8 mouse cellular contexts compared by ENCODE assay signal in the genomic region with DNA sequence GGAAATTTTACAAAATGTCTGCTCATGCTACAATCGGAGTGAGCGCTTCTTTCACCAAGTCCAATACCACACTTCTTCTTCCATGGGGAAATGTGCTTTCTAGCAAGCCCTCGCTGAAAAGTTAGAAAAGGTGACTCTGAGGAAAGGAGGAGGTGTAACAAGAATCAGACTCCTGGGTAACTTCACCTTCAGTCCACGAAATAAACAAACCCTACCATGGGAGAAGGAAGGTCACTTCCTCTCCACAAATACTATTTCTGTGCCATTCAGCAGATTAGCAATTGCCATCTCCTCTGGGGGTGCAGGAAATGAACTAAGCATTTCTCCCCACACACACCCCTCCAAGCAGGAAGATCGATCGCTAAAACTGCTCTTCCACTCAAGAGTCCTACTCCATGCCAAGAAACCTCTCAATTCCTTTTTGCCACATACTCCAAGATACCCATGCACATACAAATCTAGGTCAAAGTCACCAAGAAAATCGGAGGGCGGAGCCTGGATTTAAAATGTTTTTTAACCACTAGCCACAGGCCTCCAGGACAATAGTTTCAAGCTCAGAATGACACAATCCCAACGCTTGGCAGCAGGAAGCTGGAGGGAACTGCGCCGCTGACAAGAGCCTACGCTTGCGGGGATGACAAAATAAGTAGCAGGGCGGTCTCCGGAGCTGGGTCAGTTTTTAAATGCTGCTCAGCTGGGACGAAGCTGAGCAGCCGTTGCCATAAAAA. TPM values are rescaled to one million over a fixed set of nuclear protein-coding genes. Genes with fewer than 3 reads are reported as not detected.
DNase-seq lines count a peak whose midpoint lies in the region; ATAC-seq and TF ChIP-seq lines count a peak whose summit lies in the region.

No protein-coding gene starts in this region.

- peak; percentile 33 for DNase-seq in CD4-positive, CD25-positive, alpha-beta regulatory T cell, adult 2 months (ENCODE audit: low read depth, low spot score)
- no peak for DNase-seq in ES-E14 (ENCODE audit: low read depth, low spot score)
- peak; percentile 17 for DNase-seq in embryonic facial prominence, embryonic 14.5 days (ENCODE audit: low spot score)
- peak; percentile 19 for DNase-seq in lung, postnatal 14 days
- no peak for DNase-seq in frontal cortex, adult 2 months (ENCODE audit: extremely low spot score in 1 of 2, low spot score in 1 of 2)

- in situ Hi-C loops in ES-E14 (cut with MboI; ENCODE audit: low sequenced_read_pairs in 2 of 2, unreplicated experiment in 2 of 2) = loop anchor here in 1 of 2 experiments (25.0 kb wide), 1 partner anchor 714 kb away; the partner anchor contains the start of genes Ddb1 and Tkfc

- no peak for ATAC-seq in CD4-positive, CD25-positive, alpha-beta regulatory T cell, adult 4 months
- ATAC-seq in embryonic facial prominence, embryonic 14.5 days (ENCODE audit: low read depth) = no peak
- ATAC-seq in hindbrain, embryonic 16.5 days = no peak
- ATAC-seq in stomach, embryonic 16.5 days (ENCODE audit: insufficient read depth, low FRiP score) = no peak

- no peaks in the 10 kb centered on the region for H3K9me3 ChIP-seq in ES-E14 (ENCODE audit: control insufficient read depth, insufficient read depth, low read depth, low read length)
- H3K9me3 ChIP-seq in embryonic facial prominence, embryonic 14.5 days (ENCODE audit: control insufficient read depth, low read length) = no peaks in the 10 kb centered on the region
- no peaks in the 10 kb centered on the region for H3K9me3 ChIP-seq in hindbrain, embryonic 16.5 days (ENCODE audit: control insufficient read depth, low read length)
- no peaks in the 10 kb centered on the region for H3K9me3 ChIP-seq in stomach, embryonic 16.5 days (replicated peaks; ENCODE audit: control insufficient read depth, low read length)

- H3K4me1 ChIP-seq in ES-E14 (ENCODE audit: control insufficient read depth in 2 of 2, insufficient read depth in 2 of 2, low read length in 2 of 2, poor library complexity in 1 of 2) = peaks cover 10 to 14% of the 10 kb centered on the region in 2 experiments; a peak in 2 of 4 replicates
- peaks cover 16% of the 10 kb centered on the region for H3K4me1 ChIP-seq in embryonic facial prominence, embryonic 14.5 days (ENCODE audit: control insufficient read depth, insufficient read depth, low read length)
- H3K4me1 ChIP-seq in hindbrain, embryonic 16.5 days (ENCODE audit: control insufficient read depth, insufficient read depth, low read depth, low read length) = peaks cover 18% of the 10 kb centered on the region
- H3K4me1 ChIP-seq in stomach, embryonic 16.5 days (ENCODE audit: control insufficient read depth, insufficient read depth, low read length) = peaks cover 21% of the 10 kb centered on the region

- peak overlapping the region; percentile 87 to 94 for H3K4me3 ChIP-seq in ES-E14 (ENCODE audit: insufficient read depth in 1 of 2, low read depth in 1 of 2, low read length in 2 of 2, poor library complexity in 1 of 2, severe bottlenecking in 1 of 2)
- peak overlapping the region; percentile 82 for H3K4me3 ChIP-seq in embryonic facial prominence, embryonic 14.5 days (ENCODE audit: low read depth, low read length)
- peak overlapping the region; percentile 93 for H3K4me3 ChIP-seq in hindbrain, embryonic 16.5 days (ENCODE audit: low read length)
- H3K4me3 ChIP-seq in stomach, embryonic 16.5 days (replicated peaks; ENCODE audit: low read length) = peak overlapping the region; percentile 79

- peak overlapping the region; percentile 95 for H3K9ac ChIP-seq in ES-E14 (ENCODE audit: insufficient read depth, low read depth, low read length, poor library complexity, severe bottlenecking)
- H3K9ac ChIP-seq in embryonic facial prominence, embryonic 14.5 days (ENCODE audit: low read depth, low read length) = peak overlapping the region; percentile 79
- peak overlapping the region; percentile 77 for H3K9ac ChIP-seq in hindbrain, embryonic 16.5 days (ENCODE audit: low read depth, low read length)
- H3K9ac ChIP-seq in stomach, embryonic 16.5 days (ENCODE audit: low read length) = peak overlapping the region; percentile 84

- peak overlapping the region; percentile 67 for H3K4me2 ChIP-seq in embryonic facial prominence, embryonic 14.5 days (ENCODE audit: low read depth, low read length)
- peak overlapping the region; percentile 94 for H3K4me2 ChIP-seq in hindbrain, embryonic 16.5 days (ENCODE audit: low read length)
- H3K4me2 ChIP-seq in stomach, embryonic 16.5 days (ENCODE audit: low read depth, low read length) = peak overlapping the region; percentile 53

- H3K27me3 ChIP-seq in embryonic facial prominence, embryonic 14.5 days (replicated peaks; ENCODE audit: control insufficient read depth, insufficient read depth, low read length) = no peaks in the 10 kb centered on the region
- H3K27me3 ChIP-seq in hindbrain, embryonic 16.5 days (replicated peaks; ENCODE audit: control insufficient read depth, insufficient read depth, low read length) = no peaks in the 10 kb centered on the region
- H3K27me3 ChIP-seq in stomach, embryonic 16.5 days (ENCODE audit: control insufficient read depth, insufficient read depth, low read length) = no peaks in the 10 kb centered on the region

- H3K27ac ChIP-seq in ES-E14 (ENCODE audit: insufficient read depth, low read depth, low read length, poor library complexity, severe bottlenecking) = peak overlapping the region; percentile 83
- peak overlapping the region; percentile 77 for H3K27ac ChIP-seq in embryonic facial prominence, embryonic 14.5 days (replicated peaks; ENCODE audit: low read depth, low read length)
- peak overlapping the region; percentile 63; the same call in 1 of the 2 replicates for H3K27ac ChIP-seq in hindbrain, embryonic 16.5 days (ENCODE audit: low read depth, low read length)
- H3K27ac ChIP-seq in stomach, embryonic 16.5 days (ENCODE audit: low read length) = peak overlapping the region; percentile 83

- peaks cover 28% of the 10 kb centered on the region for H3K36me3 ChIP-seq in ES-E14 (ENCODE audit: control insufficient read depth, insufficient read depth, low read length, poor library complexity, severe bottlenecking)
- H3K36me3 ChIP-seq in embryonic facial prominence, embryonic 14.5 days (ENCODE audit: control insufficient read depth, insufficient read depth, low read length) = peaks cover 17% of the 10 kb centered on the region
- H3K36me3 ChIP-seq in hindbrain, embryonic 16.5 days (ENCODE audit: control insufficient read depth, insufficient read depth, low read length) = peaks cover 7% of the 10 kb centered on the region
- H3K36me3 ChIP-seq in stomach, embryonic 16.5 days (ENCODE audit: control insufficient read depth, insufficient read depth, low read length) = peaks cover 7% of the 10 kb centered on the region; the same call in 1 of the 2 replicates

- WGBS in embryonic facial prominence, embryonic 14.5 days = 10% methylated on average over 17 of the region's 17 CpGs
- WGBS in hindbrain, embryonic 16.5 days = 12% methylated on average over 17 of the region's 17 CpGs
- 7% methylated on average over 17 of the region's 17 CpGs for WGBS in stomach, embryonic 16.5 days

TF ChIP-seq in ES-E14, 5 proteins besides CTCF, POLR2A, EP300 and RAD21:
- TF ChIP-seq MAFK (IDR thresholded peaks at IDR 0.05; ENCODE audit: insufficient read depth, low read depth, low read length) (no peak), ZC3H11A (IDR thresholded peaks at IDR 0.05; ENCODE audit: borderline replicate concordance, low read depth, low read length) (no peak), ZNF384 (IDR thresholded peaks at IDR 0.05; ENCODE audit: low read depth, low read length) (no peak), HCFC1 (IDR thresholded peaks at IDR 0.05; ENCODE audit: borderline replicate concordance, insufficient read depth, low read length) (no peak), CHD2 (IDR thresholded peaks at IDR 0.05; ENCODE audit: low read depth, low read length) (no peak)

RNA-seq across cellular contexts. Expression of gene Incenp, which starts 0.8 kb away (rescaled TPM):
- 10 to 100 TPM; 12.8 to 17.5 TPM for polyA plus RNA-seq in CD4-positive, CD25-positive, alpha-beta regulatory T cell, adult 4 months (2017; shearing (Covaris generic))
- total RNA-seq in ES-E14 (2012; rRNA removed) = 107 and 140 TPM in 2 replicates
- 65.5 and 72.3 TPM in 2 replicates for polyA plus RNA-seq in embryonic facial prominence, embryonic 14.5 days (2014; fragmentation: Nextera tagmentation; extraction: Ambion mirVana)
- 26.0 and 30.4 TPM in 2 replicates for polyA plus RNA-seq in hindbrain, embryonic 16.5 days (2015; fragmentation: Nextera tagmentation; extraction: Ambion mirVana)
- 61.4 and 73.6 TPM in 2 replicates for polyA plus RNA-seq in stomach, embryonic 16.5 days (2015; fragmentation: Nextera tagmentation; extraction: Ambion mirVana)
- polyA plus RNA-seq in frontal cortex, adult 2 months (2012; rRNA removed) = 23.8 and 27.2 TPM in 2 replicates

RNA-seq across cellular contexts. Expression of gene Scgb2a2, which starts 51.1 kb away (rescaled TPM):
- polyA plus RNA-seq in CD4-positive, CD25-positive, alpha-beta regulatory T cell, adult 4 months (2017; shearing (Covaris generic)) = not detected
- total RNA-seq in ES-E14 (2012; rRNA removed) = not detected in 2 replicates
- polyA plus RNA-seq in embryonic facial prominence, embryonic 14.5 days (2014; fragmentation: Nextera tagmentation; extraction: Ambion mirVana) = not detected in 2 replicates
- polyA plus RNA-seq in hindbrain, embryonic 16.5 days (2015; fragmentation: Nextera tagmentation; extraction: Ambion mirVana) = not detected in 2 replicates
- polyA plus RNA-seq in stomach, embryonic 16.5 days (2015; fragmentation: Nextera tagmentation; extraction: Ambion mirVana) = not detected in 2 replicates
- not detected in 2 replicates for polyA plus RNA-seq in frontal cortex, adult 2 months (2012; rRNA removed)

Comparison
In these comparisons a context has a peak if more than half of its experiments do, and no peak if none do; other contexts are left out.
1. DNase-seq: peak in CD4-positive, CD25-positive, alpha-beta regulatory T cell, adult 2 months (single experiment), embryonic facial prominence, embryonic 14.5 days (single experiment) and lung, postnatal 14 days (single experiment); none in ES-E14 (single experiment) and frontal cortex, adult 2 months (0 of 2).
2. Peak in every context shown above with its lines, with median percentiles within 50 percentile points of each other: H3K27ac ChIP-seq, H3K4me3 ChIP-seq, H3K9ac ChIP-seq and H3K4me2 ChIP-seq.